8 mouse cellular contexts compared by ENCODE assay signal in genomic region chr7:123084180-123084691, GRCm38 (mm10). TPM values are rescaled to one million over a fixed set of nuclear protein-coding genes. Genes with fewer than 3 reads are reported as not detected.
A peak's percentile ranks its signal among the peaks of the same experiment; 100 is the strongest.
DNase-seq lines count a peak whose midpoint lies in the region; ATAC-seq lines count a peak whose summit lies in the region.

No protein-coding gene starts in this region.

- H3K4me2 ChIP-seq in embryonic facial prominence, embryonic 12.5 days (replicated peaks): peak overlapping the region; percentile 41
- H3K4me2 ChIP-seq in heart, embryonic 12.5 days: peak overlapping the region; percentile 45
- peak overlapping the region; percentile 56 for H3K4me2 ChIP-seq in neural tube, embryonic 13.5 days

- H3K27me3 ChIP-seq in embryonic facial prominence, embryonic 12.5 days: no peaks in the 10 kb centered on the region
- no peaks in the 10 kb centered on the region for H3K27me3 ChIP-seq in heart, embryonic 12.5 days (replicated peaks)
- no peaks in the 10 kb centered on the region for H3K27me3 ChIP-seq in limb, embryonic 10.5 days (ENCODE audit: low read depth, poor library complexity, severe bottlenecking)
- no peaks in the 10 kb centered on the region for H3K27me3 ChIP-seq in neural tube, embryonic 13.5 days

- peak; percentile 44 for DNase-seq in ovary, postnatal 36 days (ENCODE audit: low spot score)
- DNase-seq in ovary, postnatal 10 days (ENCODE audit: low spot score): no peak
- DNase-seq in kidney, adult 9 months: peak; percentile 76
- peak; percentile 82 for DNase-seq in limb, embryonic 10.5 days (ENCODE audit: low spot score)

- peaks cover 32% of the 10 kb centered on the region for H3K4me1 ChIP-seq in embryonic facial prominence, embryonic 12.5 days
- peaks cover 23% of the 10 kb centered on the region for H3K4me1 ChIP-seq in heart, embryonic 12.5 days (replicated peaks)
- peaks cover 38% of the 10 kb centered on the region for H3K4me1 ChIP-seq in limb, embryonic 10.5 days
- H3K4me1 ChIP-seq in neural tube, embryonic 13.5 days (replicated peaks): peaks cover 42% of the 10 kb centered on the region

- no peaks in the 10 kb centered on the region for H3K9me3 ChIP-seq in embryonic facial prominence, embryonic 12.5 days
- H3K9me3 ChIP-seq in heart, embryonic 12.5 days (replicated peaks): no peaks in the 10 kb centered on the region
- no peaks in the 10 kb centered on the region for H3K9me3 ChIP-seq in limb, embryonic 10.5 days (replicated peaks)
- no peaks in the 10 kb centered on the region for H3K9me3 ChIP-seq in neural tube, embryonic 13.5 days

- peak overlapping the region; percentile 77 for H3K27ac ChIP-seq in embryonic facial prominence, embryonic 12.5 days
- H3K27ac ChIP-seq in heart, embryonic 12.5 days (ENCODE audit: poor library complexity, severe bottlenecking): 0 out of 2 replicates have a peak overlapping the region, but pooled peaks have one; percentile 29
- peak overlapping the region; percentile 83 for H3K27ac ChIP-seq in limb, embryonic 10.5 days
- H3K27ac ChIP-seq in neural tube, embryonic 13.5 days (replicated peaks): peak overlapping the region; percentile 89

- peak; percentile 80 for ATAC-seq in embryonic facial prominence, embryonic 12.5 days (ENCODE audit: insufficient number of reproducible peaks, insufficient read depth, low FRiP score, low TSS enrichment)
- ATAC-seq in heart, embryonic 12.5 days (ENCODE audit: insufficient number of reproducible peaks, low FRiP score): peak; percentile 87
- peak; percentile 93 for ATAC-seq in neural tube, embryonic 13.5 days (ENCODE audit: low read depth)
- no peak for ATAC-seq in megakaryocyte-erythroid progenitor cell, adult 5-6 weeks (replicated peaks; ENCODE audit: low FRiP score, low TSS enrichment, poor library complexity, severe bottlenecking)

- WGBS in embryonic facial prominence, embryonic 12.5 days: 2% methylated on average over 7 of the region's 7 CpGs
- 3% methylated on average over 7 of the region's 7 CpGs for WGBS in heart, embryonic 12.5 days
- WGBS in limb, embryonic 10.5 days: 1% methylated on average over 7 of the region's 7 CpGs
- under 1% methylated on average over 7 of the region's 7 CpGs for WGBS in neural tube, embryonic 13.5 days

- H3K9ac ChIP-seq in embryonic facial prominence, embryonic 12.5 days: no peak overlapping the region
- no peak overlapping the region for H3K9ac ChIP-seq in heart, embryonic 12.5 days
- peak overlapping the region; percentile 47; the same call in 1 of the 2 replicates for H3K9ac ChIP-seq in neural tube, embryonic 13.5 days

- H3K36me3 ChIP-seq in embryonic facial prominence, embryonic 12.5 days: no peaks in the 10 kb centered on the region
- H3K36me3 ChIP-seq in heart, embryonic 12.5 days: no peaks in the 10 kb centered on the region
- H3K36me3 ChIP-seq in limb, embryonic 10.5 days: no peaks in the 10 kb centered on the region
- H3K36me3 ChIP-seq in neural tube, embryonic 13.5 days: no peaks in the 10 kb centered on the region

- peak overlapping the region; percentile 13; the same call in 1 of the 2 replicates for H3K4me3 ChIP-seq in embryonic facial prominence, embryonic 12.5 days
- no peak overlapping the region for H3K4me3 ChIP-seq in heart, embryonic 12.5 days
- H3K4me3 ChIP-seq in limb, embryonic 10.5 days: peak overlapping the region; percentile 43
- peak overlapping the region; percentile 21 for H3K4me3 ChIP-seq in neural tube, embryonic 13.5 days

RNA-seq across cellular contexts. Expression of gene Tnrc6a, which starts 39.4 kb away (rescaled TPM):
- 66.1 and 70.9 TPM in 2 replicates for polyA plus RNA-seq in embryonic facial prominence, embryonic 12.5 days (2016; fragmentation: Nextera tagmentation; extraction: Ambion mirVana)
- polyA plus RNA-seq in heart, embryonic 12.5 days (2016; fragmentation: Nextera tagmentation; extraction: Ambion mirVana): 48.8 and 48.9 TPM in 2 replicates
- polyA plus RNA-seq in limb, embryonic 10.5 days (2016; fragmentation: Nextera tagmentation; extraction: Ambion mirVana): 59.1 and 75.9 TPM in 2 replicates
- 43.0 and 47.1 TPM in 2 replicates for polyA plus RNA-seq in neural tube, embryonic 13.5 days (2015; fragmentation: Nextera tagmentation; extraction: Ambion mirVana)
- 37.3 and 71.3 TPM in 2 replicates for total RNA-seq in megakaryocyte-erythroid progenitor cell, adult 5-6 weeks (2014; fragmentation: Nextera tagmentation)
- total RNA-seq in megakaryocyte-erythroid progenitor cell, adult 5-6 weeks (2017): 49.4 and 59.2 TPM in 2 replicates

Comparison
In these comparisons a context has a peak if more than half of its experiments do, and no peak if none do; other contexts are left out.
1. H3K27ac ChIP-seq: peak in every context shown above with its lines; median percentile 89 in neural tube, embryonic 13.5 days; 83 in limb, embryonic 10.5 days; 77 in embryonic facial prominence, embryonic 12.5 days; 29 in heart, embryonic 12.5 days.